Mouse (Mus musculus) olfactory bulb, adult 2 months (tissue): ENCODE results near the gene Limd1.

ENCODE experiments used
- CTCF ChIP-seq: fragments of 200-500 bp; IDR thresholded peaks from 2 replicates; pipeline ENCODE4 v1.5.1; 2012; ENCODE audit warnings: low read depth, mild to moderate bottlenecking, low read length, moderate library complexity; ENCODE audit not compliant: insufficient read depth
- POLR2A ChIP-seq: fragments of 200-500 bp; IDR thresholded peaks from 2 replicates; pipeline ENCODE4 v1.6.1; 2012; ENCODE audit warnings: mild to moderate bottlenecking, low read depth, low read length, moderate library complexity; ENCODE audit not compliant: insufficient read depth

DNA sequence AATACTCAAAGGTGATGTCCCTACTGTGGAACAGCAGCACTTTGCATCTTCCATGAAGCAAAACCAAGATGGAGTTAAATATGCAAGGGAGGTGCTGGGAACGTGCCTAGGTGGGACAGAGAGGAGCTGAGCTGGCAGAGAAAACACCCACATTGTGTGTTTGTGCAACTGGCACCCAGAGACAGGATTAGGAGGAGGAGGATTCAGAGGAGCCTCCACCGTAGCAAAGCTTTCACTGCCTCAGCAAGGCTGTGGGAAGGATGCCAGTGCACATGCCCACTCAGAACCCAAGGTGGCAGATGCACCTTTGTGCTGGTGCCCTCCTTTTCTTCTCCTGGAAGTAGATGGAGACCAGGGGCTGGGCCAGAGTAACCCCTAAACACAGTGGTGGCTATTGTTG is 40.3 kb upstream of the Limd1 start:
- TF ChIP-seq CTCF (no peak), POLR2A (no peak)
